Mouse (Mus musculus) heart, adult 9 months (tissue): ENCODE results near the gene P2rx6.
"Not testable (repeated sequence)": the region's sequence is repeated elsewhere in the genome, so short reads cannot be mapped to it uniquely, and the experiment has no call there.

Source experiments
- DNase-seq, 2 experiments: peaks; one replicate each; pipeline ENCODE4 v3.0.0; 2022; ENCODE audit warnings: low spot score in 2 of 2

P2rx6 gene

DNA sequence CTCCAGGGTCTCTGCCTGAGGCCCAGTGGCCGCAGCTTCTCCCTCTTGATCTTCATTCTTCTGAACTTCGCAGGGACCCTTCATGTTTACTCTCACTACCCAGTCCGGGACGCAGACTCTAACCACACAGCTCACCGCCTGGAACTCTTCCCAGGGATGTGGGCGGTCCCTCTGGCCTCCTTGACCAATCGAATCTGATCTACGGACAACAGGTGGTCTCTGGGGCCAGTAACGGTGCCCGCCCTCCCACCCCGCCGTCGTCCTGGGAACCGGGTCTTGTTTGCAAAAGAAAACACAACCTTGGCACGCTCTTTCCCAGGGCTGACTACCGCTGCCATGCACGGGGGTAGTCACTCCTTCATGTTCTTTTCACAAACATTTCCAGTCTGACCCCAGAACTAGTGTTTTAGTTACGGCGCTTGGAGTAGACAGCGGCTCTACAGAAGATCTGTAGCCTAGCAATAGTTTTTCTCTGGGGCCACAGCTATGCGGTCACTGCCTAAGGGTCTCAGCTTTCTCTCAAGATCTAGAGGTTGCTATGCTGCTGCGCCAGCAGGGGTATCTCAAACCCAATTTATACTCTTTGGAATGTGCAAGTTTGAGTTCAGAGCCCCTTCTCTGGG lies 446 bp upstream of the P2rx6 start, which contains the start of gene Lrrc74b:
TSS of gene Lrrc74b (minus strand) at position 120 of the 623 bp plus-strand sequence.
- DNase-seq, result peak; percentile 70 to 74

DNA sequence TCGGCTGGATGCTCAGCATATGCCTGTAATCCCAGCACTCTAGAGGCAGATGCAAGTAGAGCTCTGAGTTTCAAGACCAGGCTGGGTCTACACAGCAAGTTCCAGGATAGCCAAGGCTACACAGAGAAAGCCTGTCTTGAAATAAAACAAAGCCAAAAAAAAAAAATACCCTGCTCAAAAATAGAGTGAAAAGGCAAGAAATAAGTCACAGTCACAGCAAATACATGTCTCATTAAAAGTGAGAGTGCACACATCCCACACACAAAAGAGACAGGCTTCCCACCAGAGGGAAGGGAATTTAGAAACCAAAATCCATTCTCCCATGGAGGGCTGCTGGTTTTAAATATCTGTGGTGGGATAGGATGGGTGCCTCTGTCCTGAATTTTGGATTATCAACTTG lies 1.9 kb downstream of the P2rx6 start:
- no peak for DNase-seq

DNA sequence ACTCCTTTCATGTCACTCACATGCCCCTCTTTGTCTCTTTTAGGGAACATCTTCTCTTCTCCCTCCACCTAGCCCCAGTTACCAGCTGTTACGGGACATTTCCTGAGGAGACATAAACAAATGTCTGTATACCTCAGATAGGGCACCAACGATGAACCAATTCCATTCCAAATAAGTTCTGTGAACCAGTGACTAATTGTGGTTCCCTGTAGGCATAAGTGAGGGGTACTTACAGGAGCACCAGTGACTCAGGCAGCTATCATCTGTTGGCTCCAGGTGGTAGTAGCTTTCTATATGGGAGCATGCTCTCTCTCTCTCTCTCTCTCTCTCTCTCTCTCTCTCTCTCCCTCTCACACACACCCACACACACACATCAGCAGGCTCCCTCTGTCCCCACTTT lies 2.5 kb downstream of the P2rx6 start:
- DNase-seq, result no peak

DNA sequence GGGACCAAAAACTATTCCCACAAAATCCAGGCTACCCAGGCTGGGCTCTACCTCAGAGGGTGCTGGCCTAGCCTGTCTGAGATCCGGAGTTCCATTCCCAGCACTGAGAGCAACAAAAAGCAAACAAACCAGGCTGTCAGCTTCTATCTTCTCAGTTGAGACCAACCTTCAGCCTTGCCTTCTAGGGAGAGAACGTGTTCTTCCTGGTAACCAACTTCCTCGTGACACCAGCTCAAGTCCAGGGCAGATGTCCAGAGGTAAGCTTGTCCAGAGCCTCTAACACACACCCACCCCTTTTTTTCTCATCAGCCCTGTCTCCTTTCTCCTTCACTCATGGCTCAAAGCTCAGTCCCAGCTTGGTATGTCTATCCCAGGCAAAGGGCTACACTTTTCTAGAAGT lies 3.1 kb downstream of the P2rx6 start:
- DNase-seq, result no peak

DNA sequence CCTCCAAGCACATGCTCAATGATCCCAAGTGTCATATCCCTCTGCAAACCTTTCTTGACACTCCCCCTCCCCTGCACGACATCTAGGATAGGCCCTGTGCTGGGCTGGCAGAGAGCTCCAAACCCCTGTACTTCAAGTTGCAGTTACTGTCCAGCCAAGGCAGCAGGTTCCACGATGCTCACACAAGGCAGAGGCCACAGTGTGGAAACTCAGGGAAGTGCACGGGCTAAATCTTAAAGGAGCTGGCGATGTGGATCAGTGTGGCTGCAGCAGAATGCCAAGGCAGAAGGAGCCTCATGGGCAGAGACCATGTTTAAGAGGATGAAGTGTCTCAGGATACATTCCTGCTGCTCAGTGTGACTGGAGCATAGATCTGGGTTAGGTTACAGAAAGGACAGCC lies 4.5 kb downstream of the P2rx6 start:
- DNase-seq, result no peak

DNA sequence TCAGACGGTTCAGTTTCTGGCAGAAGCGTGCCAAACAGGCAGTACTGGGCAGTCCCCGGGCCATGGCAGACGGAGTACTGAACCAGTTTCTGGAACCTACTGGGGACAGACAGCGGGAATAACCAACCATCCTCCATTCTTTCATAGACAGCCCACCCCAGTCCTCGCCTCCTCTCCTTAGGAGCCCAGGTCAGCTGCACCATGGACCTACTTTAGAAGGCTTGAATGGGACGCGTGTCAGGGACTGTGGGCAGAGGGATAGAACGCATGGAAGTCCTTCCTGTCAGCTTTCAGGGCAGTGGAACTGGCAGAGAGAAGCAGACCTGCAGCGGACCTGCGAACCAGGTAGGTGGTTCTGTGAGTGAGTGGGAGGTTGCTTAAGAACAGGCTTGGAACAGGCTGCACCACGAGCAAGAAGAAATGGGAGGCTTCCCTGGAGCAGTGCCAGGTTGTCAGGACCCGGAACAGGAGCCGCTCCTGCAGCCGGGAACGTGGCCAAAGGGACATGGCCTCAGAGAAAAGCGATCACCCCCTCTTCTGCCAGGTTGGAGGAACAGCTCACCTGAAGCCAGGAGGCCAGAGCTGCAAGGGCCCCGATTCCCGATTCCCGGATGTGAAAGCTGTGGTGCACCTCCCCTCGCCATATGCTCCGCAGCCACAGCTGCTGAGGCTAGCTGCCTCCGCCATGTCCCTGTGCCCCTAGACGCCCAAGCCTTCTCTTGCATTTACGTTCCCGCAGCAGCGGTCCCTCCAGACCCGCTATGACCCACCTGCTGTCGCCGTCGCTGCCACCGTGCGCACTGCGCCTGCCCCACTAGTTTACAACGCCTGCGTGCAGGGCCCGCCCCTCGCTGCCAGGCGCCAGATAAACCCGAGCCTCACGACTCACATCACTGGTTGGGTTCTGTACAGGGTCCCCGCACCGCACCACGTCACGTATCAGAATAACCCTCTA lies 14.5 kb downstream of the P2rx6 start:
- DNase-seq, result peak in 1 of 2 experiments; percentile 31

DNA sequence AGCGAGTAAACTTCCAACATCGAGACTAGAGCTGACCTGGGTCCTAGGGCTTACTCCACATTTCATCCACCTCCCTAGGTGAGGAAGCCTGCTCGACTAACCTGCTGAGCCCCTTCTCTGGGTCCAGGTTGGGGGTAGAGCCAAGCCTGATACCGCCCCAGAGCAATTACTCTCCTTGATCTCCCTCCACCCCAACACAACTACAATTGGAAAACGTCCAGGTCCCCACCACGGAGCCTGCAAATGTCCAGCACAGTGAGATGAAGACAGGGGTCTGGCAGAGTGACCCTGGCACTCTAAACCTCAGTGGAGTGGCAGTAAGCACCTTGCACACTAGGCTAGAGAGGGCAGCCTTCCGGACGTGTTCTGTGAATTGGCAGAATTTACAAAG lies 15.1 kb downstream of the P2rx6 start:
- DNase-seq, result no peak

- DNase-seq, result no peak
Observed at GRCm38 (mm10) chr16:17583064-17583463, 21.4 kb downstream of the P2rx6 start, which contains the start of gene Slc7a4. TSS of gene Slc7a4 (minus strand) at chr16:17583214.

GRCm38 (mm10) chr16:17584555-17584954 lies 22.9 kb downstream of the P2rx6 start:
- DNase-seq, result no peak

DNA sequence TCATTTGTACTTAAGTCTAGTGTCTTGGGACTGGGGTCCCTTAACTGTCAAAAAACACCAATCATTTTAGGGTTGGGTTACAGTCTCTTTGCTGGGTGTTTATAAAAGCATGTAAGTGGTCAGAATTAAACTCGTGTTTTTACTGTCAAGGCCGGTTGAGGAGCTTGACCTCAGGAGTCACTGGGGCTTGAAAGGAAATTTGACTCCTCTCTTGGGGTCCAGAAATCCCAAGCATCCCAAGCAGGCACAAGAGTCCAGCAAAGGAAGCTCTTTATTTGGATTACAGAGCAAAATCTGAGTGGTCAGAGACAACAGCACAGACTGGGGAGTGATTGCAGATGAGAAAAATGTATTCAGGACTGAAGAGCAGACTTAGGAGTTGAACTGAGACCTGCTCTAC lies 29.0 kb downstream of the P2rx6 start:
- DNase-seq, result no peak

- no peak for DNase-seq
Observed at GRCm38 (mm10) chr16:17600944-17601562, 39.4 kb downstream of the P2rx6 start.

- DNase-seq, result no peak
Observed at GRCm38 (mm10) chr16:17604941-17605340, 43.3 kb downstream of the P2rx6 start.

GRCm38 (mm10) chr16:17605684-17606083 lies 44.0 kb downstream of the P2rx6 start:
- DNase-seq, result no peak

DNA sequence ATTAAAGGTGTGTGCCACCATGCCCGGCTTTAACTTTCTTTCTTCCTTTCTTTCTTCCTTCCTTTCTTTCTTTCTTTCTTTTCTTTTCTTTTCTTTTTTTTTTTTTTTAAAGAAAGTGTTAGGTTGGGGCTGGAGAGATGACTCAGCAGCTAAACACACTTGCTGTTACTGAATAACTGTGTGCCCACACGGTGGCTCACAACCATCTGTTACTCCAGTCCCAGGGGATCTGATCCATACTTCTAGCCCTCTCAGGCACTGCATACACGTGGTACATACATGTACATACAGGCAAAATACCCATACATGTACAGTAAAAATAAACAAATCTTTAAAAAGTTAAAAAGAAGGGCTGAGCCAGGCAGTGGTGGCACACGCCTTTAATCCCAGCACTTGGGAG lies 49.7 kb downstream of the P2rx6 start:
- DNase-seq, result no peak

DNA sequence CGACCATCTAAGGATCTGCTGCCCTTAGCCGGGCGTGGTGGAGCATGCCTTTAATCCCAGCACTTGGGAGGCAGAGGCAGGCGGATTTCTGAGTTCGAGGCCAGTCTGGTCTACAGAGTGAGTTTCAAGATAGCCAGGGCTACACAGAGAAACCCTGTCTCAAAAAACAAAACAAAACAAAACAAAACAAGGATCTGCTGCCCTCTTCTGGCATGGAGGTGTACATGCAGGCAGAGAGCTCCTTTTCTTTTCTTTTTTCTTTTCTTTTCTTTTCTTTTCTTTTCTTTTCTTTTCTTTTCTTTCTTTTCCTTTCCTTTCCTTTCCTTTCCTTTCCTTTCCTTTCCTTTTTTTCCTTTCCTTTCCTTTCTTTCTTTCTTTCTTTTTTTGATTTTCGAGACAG lies 53.1 kb downstream of the P2rx6 start:
- DNase-seq, result not testable (repeated sequence)

- DNase-seq, result no peak
Observed at GRCm38 (mm10) chr16:17616212-17616611, 54.5 kb downstream of the P2rx6 start.

- DNase-seq, result no peak
Observed at GRCm38 (mm10) chr16:17617922-17618565, 56.4 kb downstream of the P2rx6 start.

DNA sequence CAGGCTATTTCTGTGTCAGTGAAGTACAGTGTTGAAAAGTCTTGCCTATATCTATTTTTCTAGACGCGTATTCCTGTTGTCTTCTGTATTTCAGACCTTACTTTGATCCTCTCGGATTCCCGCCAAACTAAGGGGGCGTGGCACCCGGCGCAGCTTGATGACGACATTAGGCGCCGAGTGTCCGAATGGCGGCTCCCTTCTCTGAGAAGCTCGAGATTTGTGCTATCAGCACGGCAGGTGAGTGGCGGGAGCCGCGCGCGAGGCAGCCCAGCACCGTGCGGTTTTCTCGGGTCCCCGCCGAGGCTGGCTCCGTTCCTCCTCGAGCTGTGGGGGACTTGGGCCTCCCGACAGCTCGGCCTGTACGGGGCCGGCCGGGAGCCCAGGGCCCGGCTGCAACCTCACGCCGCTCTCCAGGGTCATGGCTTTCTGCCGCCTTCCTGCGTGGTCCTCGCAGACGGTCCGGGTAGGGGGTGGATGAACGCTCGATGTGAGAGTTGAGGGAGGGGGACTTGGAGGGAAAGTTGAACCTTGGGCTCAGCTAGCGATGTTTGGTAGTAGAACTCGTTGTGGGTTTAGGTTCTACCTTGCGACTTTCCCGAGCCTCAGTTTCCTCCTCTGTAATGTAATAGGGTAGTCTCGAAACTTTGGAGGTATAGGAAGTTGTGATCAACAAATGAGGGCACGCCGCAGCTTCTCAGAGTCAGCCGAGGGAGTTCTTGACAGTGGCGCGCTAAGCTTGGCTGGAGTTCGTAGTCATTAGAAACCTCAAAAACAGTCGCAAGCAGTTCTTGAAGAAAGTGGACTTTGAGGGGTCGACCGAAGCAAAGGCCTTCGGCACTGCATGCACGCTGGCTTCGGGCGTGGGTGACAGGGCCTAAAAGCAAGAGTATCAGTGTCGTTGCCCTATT lies 57.8 kb downstream of the P2rx6 start, which contains the start of gene Smpd4:
TSS of gene Smpd4 (plus strand) at position 157 of the 908 bp plus-strand sequence.
- DNase-seq, result peak; percentile 61 to 85

GRCm38 (mm10) chr16:17621936-17622335 lies 60.3 kb downstream of the P2rx6 start:
- no peak for DNase-seq

DNA sequence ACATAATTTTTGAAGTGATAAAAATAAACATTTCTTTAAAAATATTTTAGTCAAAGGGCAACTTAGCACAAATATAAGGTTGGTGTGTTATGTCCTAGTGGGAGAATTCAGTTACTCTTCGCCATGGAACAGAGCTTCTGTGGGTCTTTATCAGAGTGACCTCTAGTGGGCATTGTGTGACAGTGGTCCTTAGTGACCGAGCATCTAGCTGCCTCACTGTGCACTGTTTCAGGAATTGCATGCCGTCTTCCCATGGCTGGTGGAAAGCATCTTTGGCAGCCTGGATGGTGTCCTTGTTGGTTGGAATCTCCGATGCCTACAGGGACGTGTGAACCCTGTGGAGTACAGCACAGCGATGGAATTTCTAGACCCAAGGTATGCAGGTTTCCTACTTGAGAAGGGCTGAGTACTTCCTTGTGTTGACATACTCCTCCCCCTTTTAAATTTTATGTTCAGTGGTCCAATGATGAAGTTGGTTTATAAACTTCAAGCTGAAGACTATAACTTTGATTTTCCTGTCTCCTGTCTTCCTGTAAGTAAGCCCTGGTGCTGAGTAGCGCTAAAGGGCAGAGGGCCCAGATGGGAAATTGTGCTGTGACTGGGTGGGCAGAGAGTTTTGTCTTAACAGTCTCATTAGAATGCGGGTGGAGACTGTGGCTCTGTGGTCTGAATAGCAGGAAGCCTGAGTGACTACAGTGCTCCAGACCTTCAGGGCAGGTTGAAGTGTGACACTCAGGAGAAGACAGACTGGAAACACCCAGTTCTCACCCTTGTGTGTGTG lies 64.0 kb downstream of the P2rx6 start:
- DNase-seq, result no peak
